Mouse (Mus musculus) retina, embryonic 14.5 days (tissue): ENCODE measurements around the gene Wdr95.

ENCODE experiments used
- DNase-seq: peaks from one replicate; pipeline ENCODE4 v3.0.0-alpha.2; 2015; ENCODE audit warnings: low spot score

The Wdr95 gene

GRCm38 (mm10) chr5:149623815-149624675 lies 95.6 kb downstream of the Wdr95 start:
- DNase-seq = no peak

GRCm38 (mm10) chr5:149625547-149625946 lies 97.1 kb downstream of the Wdr95 start:
- no peak for DNase-seq

GRCm38 (mm10) chr5:149634409-149635035 lies 106.0 kb downstream of the Wdr95 start:
- no peak for DNase-seq

GRCm38 (mm10) chr5:149635556-149635955 lies 107.1 kb downstream of the Wdr95 start:
- DNase-seq = peak; percentile 46

GRCm38 (mm10) chr5:149636075-149636920 lies 107.8 kb downstream of the Wdr95 start, which contains the start of gene Hsph1:
Gene Hsph1 (minus strand): TSS chr5:149636376.
- DNase-seq = peak; percentile 99

- DNase-seq = no peak
Observed at GRCm38 (mm10) chr5:149637306-149637705, 108.8 kb downstream of the Wdr95 start.

GRCm38 (mm10) chr5:149641277-149641892 lies 112.9 kb downstream of the Wdr95 start:
- DNase-seq = no peak

GRCm38 (mm10) chr5:149642366-149642765 lies 113.9 kb downstream of the Wdr95 start:
- DNase-seq = peak; percentile 47

GRCm38 (mm10) chr5:149642783-149643509 lies 114.5 kb downstream of the Wdr95 start:
- DNase-seq = no peak

- no peak for DNase-seq
Observed at GRCm38 (mm10) chr5:149647367-149648115, 119.1 kb downstream of the Wdr95 start.

GRCm38 (mm10) chr5:149648196-149648595 lies 119.7 kb downstream of the Wdr95 start:
- no peak for DNase-seq

- no peak for DNase-seq
Observed at GRCm38 (mm10) chr5:149648895-149649406, 120.5 kb downstream of the Wdr95 start.

GRCm38 (mm10) chr5:149649499-149650178 lies 121.2 kb downstream of the Wdr95 start:
- DNase-seq = no peak

- no peak for DNase-seq
Observed at GRCm38 (mm10) chr5:149650179-149650553, 121.7 kb downstream of the Wdr95 start.

GRCm38 (mm10) chr5:149655636-149656035 lies 127.2 kb downstream of the Wdr95 start:
- DNase-seq = peak; percentile 48

GRCm38 (mm10) chr5:149658022-149658421 lies 129.5 kb downstream of the Wdr95 start:
- no peak for DNase-seq

GRCm38 (mm10) chr5:149658741-149659413 lies 130.4 kb downstream of the Wdr95 start:
- DNase-seq = no peak

GRCm38 (mm10) chr5:149659414-149659780 lies 130.9 kb downstream of the Wdr95 start:
- DNase-seq = no peak

- DNase-seq = no peak
Observed at GRCm38 (mm10) chr5:149661428-149661827, 132.9 kb downstream of the Wdr95 start.
